Mouse (Mus musculus) kidney, embryonic 15.5 days (tissue): ENCODE results near the gene Casq2. TPM values are rescaled to one million over a fixed set of nuclear protein-coding genes. Genes with fewer than 3 reads are reported as not detected.

ENCODE experiments used
- ATAC-seq: fragments of 200-750 bp; cut with Nextera tagmentation; replicated peaks from 2 replicates; pipeline ENCODE4 v1.8.0; 2017; ENCODE audit warnings: moderate TSS enrichment; ENCODE audit not compliant: low FRiP score
- H3K27ac ChIP-seq: fragments of 300-500 bp; sonication (generic); 2 replicates; pipeline ENCODE4 v1.5.1; 2015; ENCODE audit warnings: mild to moderate bottlenecking, inconsistent platforms
- H3K27me3 ChIP-seq: fragments of 300-500 bp; sonication (generic); 2 replicates; pipeline ENCODE4 v1.6.1; 2015; ENCODE audit warnings: inconsistent platforms
- H3K36me3 ChIP-seq: fragments of 300-500 bp; sonication (generic); 2 replicates; pipeline ENCODE4 v1.6.1; 2015; ENCODE audit warnings: inconsistent platforms
- H3K4me1 ChIP-seq: fragments of 300-500 bp; sonication (generic); 2 replicates; pipeline ENCODE4 v1.6.1; 2015; ENCODE audit warnings: inconsistent platforms
- H3K4me2 ChIP-seq: fragments of 300-500 bp; sonication (generic); 2 replicates; pipeline ENCODE4 v1.6.1; 2015; ENCODE audit warnings: moderate library complexity, mild to moderate bottlenecking, inconsistent platforms
- H3K4me3 ChIP-seq: fragments of 300-500 bp; sonication (generic); replicated peaks from 2 replicates; pipeline ENCODE4 v1.5.1; 2015; ENCODE audit warnings: mild to moderate bottlenecking, inconsistent platforms
- H3K9ac ChIP-seq: fragments of 300-500 bp; sonication (generic); 2 replicates; pipeline ENCODE4 v1.6.1; 2015; ENCODE audit warnings: mild to moderate bottlenecking, inconsistent platforms
- H3K9me3 ChIP-seq: fragments of 300-500 bp; sonication (generic); replicated peaks from 2 replicates; pipeline ENCODE4 v1.6.1; 2016; ENCODE audit warnings: inconsistent platforms
- WGBS: fragments of 180-500 bp; shearing (Covaris S2); methylation state at CpG from one replicate; pipeline ENCODE4 v1.1.7; 2015; ENCODE audit warnings: mixed read lengths; 5-methylcytosine and 5-hydroxymethylcytosine counted together
- polyA plus RNA-seq: library from polyadenylated mRNA; unstranded; fragments of >200 nt; fragmentation: Nextera tagmentation; extraction: Ambion mirVana; gene quantifications from 2 replicates; pipeline ENCODE4 v1.2.1, GENCODE M21; 2015

The Casq2 gene
- polyA plus RNA-seq, 1 experiment from 2014 or later = 6.6 TPM

DNA sequence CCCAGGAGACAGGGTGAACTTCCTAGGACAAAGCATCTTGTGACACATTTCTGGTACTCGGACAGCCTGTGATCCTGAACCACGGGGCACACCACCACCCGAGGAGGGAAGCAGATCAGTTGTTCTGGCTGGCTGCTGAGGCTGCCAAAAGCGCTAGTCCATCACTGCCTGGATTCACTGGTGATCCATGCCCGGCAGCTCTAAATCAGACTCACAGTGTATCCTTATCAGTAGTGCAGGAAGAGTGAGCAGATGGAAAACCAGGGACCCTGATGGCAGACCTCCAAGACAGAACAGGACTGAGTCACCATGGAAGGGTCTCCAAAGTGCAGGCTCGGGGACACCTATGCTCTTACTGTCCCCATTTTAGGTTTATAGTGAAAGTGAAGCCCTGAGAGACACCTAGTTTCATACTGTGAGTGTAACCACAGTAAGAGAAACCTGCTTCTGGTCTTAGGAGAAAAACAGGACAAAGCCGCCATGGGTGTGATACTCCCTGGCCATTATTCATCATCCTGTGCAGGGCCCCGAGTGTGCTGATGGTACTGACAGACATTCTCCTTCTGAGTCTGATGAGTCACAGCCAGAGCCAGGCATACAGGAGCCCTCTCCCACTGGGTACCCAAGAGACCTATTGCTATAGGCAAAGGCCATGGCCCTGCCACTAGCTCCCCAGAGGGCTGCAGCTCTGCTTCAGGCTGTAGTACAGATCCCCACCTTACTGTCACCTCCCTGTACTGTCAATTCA, 88.1 kb downstream of the Casq2 start:
- no peaks in the 10 kb centered on the region for H3K9me3 ChIP-seq
- no peak overlapping the region for H3K9ac ChIP-seq
- H3K4me3 ChIP-seq = no peak overlapping the region
- peaks cover 4% of the 10 kb centered on the region; the same call in 1 of the 2 replicates for H3K36me3 ChIP-seq
- H3K27me3 ChIP-seq = no peaks in the 10 kb centered on the region
- no peak overlapping the region for H3K27ac ChIP-seq
- H3K4me2 ChIP-seq = no peak overlapping the region
- WGBS = 51% methylated on average over 8 of the region's 8 CpGs
- no peak for ATAC-seq
- peaks cover 35% of the 10 kb centered on the region for H3K4me1 ChIP-seq

DNA sequence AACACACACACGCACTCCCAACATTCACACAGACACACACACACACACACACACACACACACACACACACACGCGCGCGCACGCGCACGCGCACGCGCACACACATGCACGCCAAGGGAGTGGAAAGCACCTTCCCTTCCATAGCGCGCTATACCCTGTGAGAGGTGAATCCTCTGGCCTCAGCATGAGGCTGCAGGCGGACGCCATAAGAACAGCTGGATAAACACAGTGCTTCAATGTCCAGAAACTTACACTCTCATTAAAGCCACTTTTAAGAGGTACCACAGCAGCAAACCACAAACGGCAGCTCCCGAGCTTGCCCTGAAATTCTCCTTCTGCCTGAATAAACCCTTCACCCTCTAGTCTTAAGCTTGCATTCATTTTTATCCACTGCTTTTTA, 89.5 kb downstream of the Casq2 start:
- no peaks in the 10 kb centered on the region for H3K27me3 ChIP-seq
- no peaks in the 10 kb centered on the region for H3K9me3 ChIP-seq
- H3K36me3 ChIP-seq = peaks cover 4% of the 10 kb centered on the region; the same call in 1 of the 2 replicates
- WGBS = 70% methylated on average over 17 of the region's 18 CpGs
- peak overlapping the region; percentile 74 for H3K27ac ChIP-seq
- no peak overlapping the region for H3K9ac ChIP-seq
- no peak overlapping the region for H3K4me3 ChIP-seq
- H3K4me2 ChIP-seq = no peak overlapping the region
- no peak; the same call in 1 of the 2 replicates for ATAC-seq
- H3K4me1 ChIP-seq = peaks cover 28% of the 10 kb centered on the region

DNA sequence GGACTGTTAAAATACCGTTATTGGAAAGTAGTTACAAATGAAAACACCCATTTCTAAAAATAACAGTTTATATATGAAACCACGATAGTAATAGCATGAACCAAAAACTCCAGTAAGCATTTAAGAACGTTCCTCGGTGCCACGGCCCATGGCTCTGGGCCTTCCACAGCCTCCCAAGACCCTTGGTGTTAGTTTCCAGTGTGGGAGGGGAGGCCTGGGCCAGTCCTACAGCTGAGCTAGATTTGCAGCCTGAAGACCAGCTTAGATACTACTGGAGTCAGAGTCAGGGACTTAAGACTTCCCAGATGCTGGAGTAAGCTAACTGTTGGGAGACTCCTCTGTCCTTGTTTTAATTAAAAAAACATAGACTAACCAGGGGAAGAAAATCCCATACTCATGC, 89.9 kb downstream of the Casq2 start:
- H3K9ac ChIP-seq = no peak overlapping the region
- ATAC-seq = 0 out of 2 replicates have a peak, but pooled peaks have one; percentile 38
- H3K4me1 ChIP-seq = peaks cover 28% of the 10 kb centered on the region
- no peak overlapping the region for H3K4me3 ChIP-seq
- no peaks in the 10 kb centered on the region for H3K27me3 ChIP-seq
- H3K36me3 ChIP-seq = 0 out of 2 replicates have a peak, but pooled peaks cover 4% of the 10 kb centered on the region
- no peaks in the 10 kb centered on the region for H3K9me3 ChIP-seq
- peak overlapping the region; percentile 74 for H3K27ac ChIP-seq
- WGBS = 44% methylated on average over 5 of the region's 5 CpGs
- no peak overlapping the region for H3K4me2 ChIP-seq

DNA sequence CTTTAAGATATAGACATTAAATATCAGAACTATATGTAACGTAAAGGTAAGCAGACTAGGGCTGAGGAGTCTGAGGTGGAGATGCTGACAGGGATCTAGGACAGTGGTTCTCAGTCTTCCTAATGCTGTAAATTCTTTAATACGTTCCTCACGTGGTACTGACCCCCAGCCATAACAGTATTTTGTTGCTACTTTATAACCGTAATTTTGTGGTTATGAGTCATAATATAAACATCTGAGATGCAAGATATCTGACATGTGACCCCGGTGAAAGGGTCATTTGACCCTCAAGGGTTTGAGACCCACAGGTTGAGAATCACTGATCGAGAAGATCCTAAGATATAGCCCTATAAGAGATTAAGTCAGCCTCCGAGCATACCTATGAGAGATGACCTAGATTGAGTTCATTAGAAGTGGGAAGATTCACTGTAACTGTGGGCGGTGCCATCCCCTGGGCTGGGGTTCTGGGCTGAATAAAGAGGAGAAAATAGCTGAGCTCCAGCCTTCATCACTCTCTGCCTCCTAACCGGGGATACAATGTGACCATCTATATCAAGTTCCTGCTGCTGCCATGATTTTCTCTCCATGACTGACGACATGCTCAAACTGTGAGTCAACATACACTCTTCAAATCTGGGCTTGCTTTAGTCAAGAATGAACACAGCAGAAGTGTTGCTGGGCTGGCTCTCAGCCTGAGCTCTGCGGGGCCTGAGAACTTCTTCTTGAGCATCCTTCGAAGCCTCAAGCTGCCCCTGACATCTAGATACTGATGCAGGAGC, 91.8 kb downstream of the Casq2 start:
- Histone ChIP-seq H3K9me3 (no peaks in the 10 kb centered on the region), H3K36me3 (peaks cover 19% of the 10 kb centered on the region), H3K9ac (no peak overlapping the region), H3K27me3 (no peaks in the 10 kb centered on the region), H3K4me1 (peaks cover 28% of the 10 kb centered on the region), H3K27ac (no peak overlapping the region), H3K4me2 (no peak overlapping the region), H3K4me3 (no peak overlapping the region)
- ATAC-seq = no peak
- WGBS = 91% methylated on average over 12 of the region's 12 CpGs

DNA sequence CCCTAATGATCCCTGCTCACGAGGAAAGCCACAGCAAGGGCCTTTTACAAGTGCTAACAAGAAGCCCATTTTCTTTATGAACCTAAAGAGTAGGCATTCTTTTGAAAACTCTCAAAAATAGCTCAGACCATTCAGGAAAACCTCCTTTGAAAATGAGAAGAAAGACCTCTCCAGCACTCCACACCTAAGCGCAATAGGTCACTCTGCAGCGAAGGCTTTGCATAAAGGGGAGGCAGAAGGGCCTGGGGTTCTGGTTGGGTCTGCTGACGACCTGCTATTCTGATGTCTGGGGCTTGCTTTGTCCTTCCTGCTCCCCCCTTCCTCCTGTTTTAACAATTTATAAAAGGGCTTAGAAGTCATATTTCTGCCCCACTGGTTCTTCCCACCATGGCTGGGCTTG, 93.7 kb downstream of the Casq2 start:
- H3K27ac ChIP-seq = no peak overlapping the region
- peaks cover 22% of the 10 kb centered on the region for H3K4me1 ChIP-seq
- H3K4me3 ChIP-seq = no peak overlapping the region
- H3K36me3 ChIP-seq = peaks cover 29% of the 10 kb centered on the region
- 87% methylated on average over 4 of the region's 4 CpGs for WGBS
- H3K27me3 ChIP-seq = no peaks in the 10 kb centered on the region
- no peak overlapping the region for H3K4me2 ChIP-seq
- ATAC-seq = no peak
- H3K9me3 ChIP-seq = no peaks in the 10 kb centered on the region
- no peak overlapping the region for H3K9ac ChIP-seq

DNA sequence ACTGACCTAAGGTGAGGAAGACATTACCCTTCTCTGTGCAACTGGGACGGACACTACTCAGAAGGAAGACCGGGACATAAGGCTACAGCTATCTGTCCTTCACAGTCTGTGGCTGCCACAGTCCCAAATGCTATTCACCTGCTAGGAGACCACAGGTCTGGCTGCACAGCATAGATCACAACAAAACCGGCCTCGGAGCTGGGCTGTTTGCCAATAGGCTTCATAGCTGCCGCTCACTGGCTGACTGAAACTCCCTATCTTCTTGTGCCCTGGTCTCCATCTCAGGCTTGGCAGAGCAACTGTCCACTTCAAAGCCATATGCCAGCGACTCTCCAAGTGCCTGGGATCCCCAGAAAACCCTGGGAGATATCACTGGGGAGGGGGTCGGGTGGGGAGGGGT, 94.5 kb downstream of the Casq2 start:
- Histone ChIP-seq H3K36me3 (peaks cover 34% of the 10 kb centered on the region), H3K4me2 (no peak overlapping the region), H3K27me3 (no peaks in the 10 kb centered on the region), H3K9me3 (no peaks in the 10 kb centered on the region), H3K9ac (no peak overlapping the region), H3K27ac (no peak overlapping the region), H3K4me3 (no peak overlapping the region), H3K4me1 (peaks cover 14% of the 10 kb centered on the region)
- 75% methylated on average over 7 of the region's 7 CpGs for WGBS
- no peak for ATAC-seq

DNA sequence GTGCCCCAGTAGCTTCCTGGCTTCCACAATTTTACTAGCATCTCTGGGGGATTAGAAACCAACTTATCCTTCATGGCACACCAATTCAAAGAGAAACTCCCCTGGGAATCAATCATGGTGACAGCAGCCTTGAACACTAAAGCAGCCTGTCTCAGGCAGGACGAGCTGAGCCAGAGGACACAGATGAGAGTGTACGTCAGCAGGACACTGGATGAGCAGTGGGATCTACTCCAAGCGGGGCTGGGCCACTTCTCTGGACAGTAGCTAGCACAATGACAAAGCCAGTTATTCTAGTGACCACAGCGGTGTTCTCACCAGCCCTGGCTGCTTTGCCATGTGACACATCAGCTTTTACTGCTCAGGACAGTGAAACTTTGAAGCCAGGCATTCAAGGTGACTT, 95.0 kb downstream of the Casq2 start:
- Histone ChIP-seq H3K27ac (no peak overlapping the region), H3K9me3 (0 out of 2 replicates have a peak, but pooled peaks cover 2% of the 10 kb centered on the region), H3K4me1 (peaks cover 10% of the 10 kb centered on the region), H3K4me2 (no peak overlapping the region), H3K4me3 (no peak overlapping the region), H3K36me3 (peaks cover 38% of the 10 kb centered on the region), H3K9ac (no peak overlapping the region), H3K27me3 (no peaks in the 10 kb centered on the region)
- no peak for ATAC-seq
- 76% methylated on average over 4 of the region's 4 CpGs for WGBS

DNA sequence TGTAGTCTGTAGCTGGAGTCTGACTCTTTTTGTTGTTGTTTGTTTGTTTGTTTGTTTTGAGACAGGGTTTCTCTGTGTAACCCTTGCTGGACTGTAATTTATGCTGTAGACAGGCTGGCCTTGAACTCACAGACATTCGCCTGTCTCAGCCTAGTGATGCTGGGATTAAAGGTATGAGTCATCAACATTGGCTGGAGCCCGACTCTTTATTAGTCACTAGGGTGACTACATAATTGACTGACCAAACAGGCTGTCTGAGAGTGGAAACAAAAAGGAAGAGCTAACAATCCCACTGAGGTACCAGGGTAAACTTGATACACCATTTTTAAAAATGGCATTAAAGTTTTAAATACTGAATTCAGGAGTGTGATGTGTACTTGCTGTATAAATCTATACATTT, 96.4 kb downstream of the Casq2 start:
- Histone ChIP-seq H3K4me2 (no peak overlapping the region), H3K4me1 (peaks cover 4% of the 10 kb centered on the region; the same call in 1 of the 2 replicates), H3K27me3 (no peaks in the 10 kb centered on the region), H3K27ac (no peak overlapping the region), H3K4me3 (no peak overlapping the region), H3K9me3 (0 out of 2 replicates have a peak, but pooled peaks cover 4% of the 10 kb centered on the region), H3K9ac (no peak overlapping the region), H3K36me3 (peaks cover 51% of the 10 kb centered on the region)
- WGBS = 79% methylated on average over 2 of the region's 2 CpGs
- no peak for ATAC-seq

DNA sequence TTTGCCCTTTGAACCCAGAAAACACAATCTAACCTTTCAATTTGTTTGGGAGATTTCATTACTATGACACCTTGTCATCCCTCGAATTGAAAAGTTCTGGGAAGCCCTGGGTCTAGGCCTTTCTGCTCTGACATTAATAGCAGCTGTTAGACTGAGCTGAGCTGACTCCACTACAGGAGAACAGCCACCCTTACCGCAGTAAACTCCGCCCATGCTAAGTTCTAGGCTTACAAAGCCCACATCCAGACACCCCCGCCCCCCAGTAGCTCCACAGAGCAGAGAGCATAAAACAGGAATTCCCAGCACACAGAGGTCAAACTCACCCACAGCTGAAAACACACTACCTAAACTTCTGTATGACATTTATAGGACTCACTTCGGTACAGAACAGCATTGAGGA, 98.5 kb downstream of the Casq2 start:
- WGBS = 33% methylated on average over 5 of the region's 5 CpGs
- H3K9ac ChIP-seq = no peak overlapping the region
- no peak overlapping the region for H3K4me3 ChIP-seq
- H3K27ac ChIP-seq = no peak overlapping the region
- H3K36me3 ChIP-seq = peaks cover 56% of the 10 kb centered on the region
- ATAC-seq = peak; percentile 69; the same call in 1 of the 2 replicates
- no peaks in the 10 kb centered on the region for H3K27me3 ChIP-seq
- H3K4me2 ChIP-seq = no peak overlapping the region
- H3K4me1 ChIP-seq = peaks cover 11% of the 10 kb centered on the region
- H3K9me3 ChIP-seq = 0 out of 2 replicates have a peak, but pooled peaks cover 4% of the 10 kb centered on the region

DNA sequence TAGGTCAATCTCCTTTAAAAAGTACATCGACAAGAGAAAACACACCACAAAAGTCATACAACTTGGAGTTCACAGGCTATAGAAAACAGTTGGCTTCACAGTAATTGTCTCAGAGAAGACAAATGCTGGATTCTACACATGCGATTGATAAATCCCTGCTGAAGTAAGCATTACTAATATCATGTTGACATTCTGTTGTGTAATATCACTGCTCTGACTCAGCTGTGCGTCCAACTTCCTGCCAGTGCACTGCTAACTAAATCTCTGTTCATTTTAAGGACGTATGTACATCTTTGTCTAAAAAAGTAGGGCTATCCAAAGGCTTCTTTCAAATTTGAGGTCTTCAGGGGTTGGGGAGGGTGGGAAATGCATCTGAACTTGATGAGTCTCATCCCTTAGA, 101.2 kb downstream of the Casq2 start:
- Histone ChIP-seq H3K36me3 (peaks cover 47% of the 10 kb centered on the region), H3K4me1 (peaks cover 32% of the 10 kb centered on the region), H3K27ac (no peak overlapping the region), H3K27me3 (no peaks in the 10 kb centered on the region), H3K9ac (no peak overlapping the region), H3K4me2 (no peak overlapping the region), H3K4me3 (no peak overlapping the region), H3K9me3 (0 out of 2 replicates have a peak, but pooled peaks cover 4% of the 10 kb centered on the region)
- 84% methylated on average over 4 of the region's 4 CpGs for WGBS
- ATAC-seq = no peak

DNA sequence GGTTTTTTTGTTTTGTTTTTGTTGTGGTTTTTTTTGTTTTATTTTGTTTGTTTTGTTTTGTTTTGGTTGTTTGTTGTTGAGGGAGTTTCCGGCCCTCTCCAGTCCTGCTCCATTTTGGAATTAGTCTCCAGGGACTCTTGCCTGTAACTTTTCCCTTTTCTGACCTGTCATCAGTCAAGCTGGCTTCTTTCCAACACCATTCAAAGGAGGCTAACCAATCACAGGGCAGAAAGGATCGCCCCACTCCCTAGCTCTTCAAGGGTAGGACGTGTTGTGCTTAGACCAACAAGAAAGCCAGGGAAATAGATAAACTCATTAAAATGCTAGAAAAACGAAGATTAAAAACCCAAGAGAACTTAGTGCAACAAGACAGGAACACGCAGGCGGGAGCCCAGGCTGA, 102.8 kb downstream of the Casq2 start:
- no peaks in the 10 kb centered on the region for H3K27me3 ChIP-seq
- H3K4me1 ChIP-seq = peaks cover 47% of the 10 kb centered on the region
- 0 out of 2 replicates have a peak, but pooled peaks cover 4% of the 10 kb centered on the region for H3K9me3 ChIP-seq
- ATAC-seq = no peak
- H3K36me3 ChIP-seq = peaks cover 35% of the 10 kb centered on the region
- no peak overlapping the region for H3K9ac ChIP-seq
- H3K4me2 ChIP-seq = no peak overlapping the region
- 0 out of 2 replicates have a peak overlapping the region, but pooled peaks have one; percentile 52 for H3K27ac ChIP-seq
- 34% methylated on average over 6 of the region's 6 CpGs for WGBS
- H3K4me3 ChIP-seq = no peak overlapping the region

DNA sequence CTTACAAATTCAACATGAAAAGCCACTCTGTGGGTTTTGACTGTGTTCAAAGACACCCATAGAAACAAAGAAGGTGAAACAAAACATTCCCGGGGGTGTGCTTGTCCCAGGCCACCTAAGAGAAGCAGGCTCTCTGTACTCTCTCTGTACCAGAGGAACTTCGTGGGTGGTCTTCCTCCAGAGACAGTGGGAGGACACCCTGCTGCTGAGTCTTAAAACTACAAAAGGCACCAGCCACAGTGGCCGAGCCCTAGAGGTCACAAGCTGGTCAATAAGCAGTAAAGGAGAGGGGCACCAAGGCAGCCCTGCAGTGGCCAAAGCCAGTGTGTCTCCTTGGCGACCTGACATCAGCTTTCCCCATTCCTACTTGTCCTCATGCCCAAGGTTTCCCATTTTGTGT, 103.8 kb downstream of the Casq2 start:
- Histone ChIP-seq H3K4me2 (no peak overlapping the region), H3K9me3 (0 out of 2 replicates have a peak, but pooled peaks cover 4% of the 10 kb centered on the region), H3K4me3 (no peak overlapping the region), H3K27ac (no peak overlapping the region; the same call in 1 of the 2 replicates), H3K27me3 (no peaks in the 10 kb centered on the region), H3K36me3 (peaks cover 31% of the 10 kb centered on the region), H3K9ac (no peak overlapping the region), H3K4me1 (peaks cover 54% of the 10 kb centered on the region)
- no peak for ATAC-seq
- 19% methylated on average over 4 of the region's 4 CpGs for WGBS
